Mouse (Mus musculus) ES-E14 (cell line): ENCODE data around the gene Klra8. TPM values are rescaled to one million over a fixed set of nuclear protein-coding genes. Genes with fewer than 3 reads are reported as not detected.
"Not testable (repeated sequence)": the region's sequence is repeated elsewhere in the genome, so short reads cannot be mapped to it uniquely, and the experiment has no call there.

ENCODE experiments used
- DNase-seq: peaks from one replicate; pipeline ENCODE4 v3.0.0-alpha.2; 2013; ENCODE audit warnings: low read depth, low spot score
- H3K27ac ChIP-seq: 2 replicates; pipeline ENCODE4 v1.5.1; 2012; ENCODE audit warnings: low read depth, mild to moderate bottlenecking, low read length, moderate library complexity, mixed read lengths; ENCODE audit not compliant: poor library complexity, insufficient read depth, severe bottlenecking
- H3K36me3 ChIP-seq: 2 replicates; pipeline ENCODE4 v1.6.1; 2012; ENCODE audit warnings: mild to moderate bottlenecking, low read length, moderate library complexity, mixed read lengths; ENCODE audit not compliant: control insufficient read depth, poor library complexity, insufficient read depth, severe bottlenecking
- H3K4me1 ChIP-seq, 2 experiments: fragments of 150-350 bp in 1 of 2; sonication (generic) in 1 of 2; 2 replicates each; pipeline ENCODE4 v1.6.1; 2012; ENCODE audit warnings: low read length in 2 of 2, mild to moderate bottlenecking in 1 of 2, mixed read lengths in 1 of 2; ENCODE audit not compliant: control insufficient read depth in 2 of 2, insufficient read depth in 2 of 2, poor library complexity in 1 of 2
- H3K4me3 ChIP-seq, 2 experiments: fragments of 150-350 bp in 1 of 2; sonication (generic) in 1 of 2; 2 replicates each; pipeline ENCODE4 v1.5.1; 2012; ENCODE audit warnings: low read length in 2 of 2, low read depth in 1 of 2, mild to moderate bottlenecking in 1 of 2, mixed read lengths in 1 of 2; ENCODE audit not compliant: insufficient read depth in 1 of 2, poor library complexity in 1 of 2, severe bottlenecking in 1 of 2
- H3K9ac ChIP-seq: 2 replicates; pipeline ENCODE4 v1.6.1; 2012; ENCODE audit warnings: low read depth, mild to moderate bottlenecking, low read length, mixed read lengths; ENCODE audit not compliant: poor library complexity, insufficient read depth, severe bottlenecking
- H3K9me3 ChIP-seq: fragments of 150-350 bp; sonication (generic); 2 replicates; pipeline ENCODE4 v1.6.1; 2012; ENCODE audit warnings: low read depth, mild to moderate bottlenecking, low read length; ENCODE audit not compliant: control insufficient read depth, insufficient read depth
- CHD2 ChIP-seq: IDR thresholded peaks from 2 replicates; pipeline ENCODE4 v1.6.1; 2014; ENCODE audit warnings: mild to moderate bottlenecking, low read depth, low read length, inconsistent platforms
- HCFC1 ChIP-seq: IDR thresholded peaks from 2 replicates; pipeline ENCODE4 v1.6.1; 2012; ENCODE audit warnings: low read length, inconsistent platforms, borderline replicate concordance; ENCODE audit not compliant: insufficient read depth
- MAFK ChIP-seq: IDR thresholded peaks from 2 replicates; pipeline ENCODE4 v1.6.1; 2014; ENCODE audit warnings: mild to moderate bottlenecking, low read depth, low read length, inconsistent platforms; ENCODE audit not compliant: insufficient read depth
- ZC3H11A ChIP-seq: IDR thresholded peaks from 2 replicates; pipeline ENCODE4 v1.6.1; 2012; ENCODE audit warnings: low read depth, mild to moderate bottlenecking, inconsistent platforms, low read length, borderline replicate concordance
- ZNF384 ChIP-seq: IDR thresholded peaks from 2 replicates; pipeline ENCODE4 v1.6.1; 2012; ENCODE audit warnings: low read depth, low read length, inconsistent platforms
- in situ Hi-C, 2 experiments: fragments of 600-800 bp; cut with MboI; formaldehyde crosslinking; loops; one replicate each; pipeline ENCODE4 v1.15.1; 2025; ENCODE audit warnings: low sequenced_read_pairs in 2 of 2, inconsistent platforms in 1 of 2; ENCODE audit not compliant: unreplicated experiment in 2 of 2
- total RNA-seq: library from RNA; depleted of rRNA; stranded (reverse); fragments of 300-350 nt; gene quantifications from 2 replicates; pipeline ENCODE4 v1.2.3, GENCODE M21; 2012; rRNA removed

The Klra8 gene
- not detected in 2 replicates for total RNA-seq

DNA sequence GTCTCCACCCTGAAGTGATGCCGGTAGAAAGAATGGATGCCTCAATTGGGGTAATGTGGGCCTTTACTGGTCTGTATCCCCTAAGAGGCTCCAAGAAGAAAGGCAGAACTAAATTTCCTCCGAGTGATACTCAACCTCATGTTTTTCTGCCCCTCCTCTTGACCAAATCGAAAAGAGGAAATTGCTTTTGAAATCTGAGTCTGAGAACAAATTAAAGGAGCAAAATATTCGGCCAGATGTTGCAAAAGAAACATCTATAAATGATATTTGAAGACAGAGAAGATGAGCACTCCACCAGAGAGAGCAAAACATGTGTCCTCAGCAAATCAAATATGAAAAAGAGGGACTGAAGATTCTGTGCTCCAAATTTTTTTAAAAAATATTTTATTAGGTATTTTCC, at the start of gene Klra8:
TSS of gene Klra8 (minus strand) at position 101 of the 400 bp plus-strand sequence.
- in situ Hi-C loops, H3K27ac ChIP-seq, H3K9me3 ChIP-seq, H3K4me1 ChIP-seq, H3K36me3 ChIP-seq, DNase-seq, H3K9ac ChIP-seq, H3K4me3 ChIP-seq: not testable (repeated sequence)

DNA sequence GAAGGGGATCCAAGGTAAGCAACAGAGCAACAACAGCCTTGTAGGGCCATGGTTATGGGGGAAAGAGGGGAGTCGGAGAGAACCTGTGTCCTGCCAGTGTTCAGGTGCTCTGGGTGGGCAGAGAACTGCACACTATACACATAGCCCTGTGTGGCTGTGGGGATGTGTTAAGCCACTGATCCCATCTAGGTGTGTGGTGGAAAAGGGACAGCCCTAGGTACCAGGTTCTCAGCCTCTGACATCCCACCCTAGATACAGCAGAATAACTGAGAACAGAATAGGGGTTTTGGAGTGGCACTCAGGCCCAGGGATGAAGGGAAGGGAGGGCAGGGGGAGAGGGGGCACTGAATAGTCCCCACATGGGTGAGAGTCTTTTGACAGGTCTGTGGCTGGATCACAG, 19.2 kb downstream of the Klra8 start:
- DNase-seq: no peak
- TF ChIP-seq ZC3H11A (no peak), CHD2 (no peak), ZNF384 (no peak), HCFC1 (no peak), MAFK (no peak)
- no peaks in the 10 kb centered on the region for H3K36me3 ChIP-seq
- no peak overlapping the region for H3K27ac ChIP-seq
- no peaks in the 10 kb centered on the region for H3K9me3 ChIP-seq
- no peak overlapping the region for H3K4me3 ChIP-seq
- H3K9ac ChIP-seq: no peak overlapping the region
- H3K4me1 ChIP-seq: no peaks in the 10 kb centered on the region
- in situ Hi-C loops: no loop called here

DNA sequence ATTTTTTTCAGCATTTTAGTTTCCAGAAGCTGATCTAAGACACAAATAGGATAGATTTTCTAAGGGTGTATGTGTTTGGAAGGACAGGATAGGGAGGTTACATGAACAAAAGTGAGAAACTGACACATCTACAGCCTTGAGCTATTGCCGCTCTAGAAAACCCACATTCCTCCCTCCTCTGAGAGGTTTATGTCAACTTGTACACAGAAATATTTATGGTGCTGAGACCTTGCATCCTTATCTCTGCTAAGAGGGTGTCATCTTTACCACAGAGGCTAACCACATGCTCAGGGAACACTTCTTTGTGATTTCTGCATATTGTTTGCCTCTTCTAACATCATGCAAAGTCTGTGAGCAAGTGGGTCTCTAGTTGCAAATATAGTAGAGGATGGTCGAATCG, 27.0 kb downstream of the Klra8 start:
- H3K27ac ChIP-seq, H3K9me3 ChIP-seq, H3K4me3 ChIP-seq, H3K4me1 ChIP-seq, H3K36me3 ChIP-seq, DNase-seq, H3K9ac ChIP-seq: not testable (repeated sequence)
- in situ Hi-C loops: loop anchor here in 1 of 2 experiments (10.0 kb wide), 1 partner anchor 212 kb away; no protein-coding TSS in a partner anchor

DNA sequence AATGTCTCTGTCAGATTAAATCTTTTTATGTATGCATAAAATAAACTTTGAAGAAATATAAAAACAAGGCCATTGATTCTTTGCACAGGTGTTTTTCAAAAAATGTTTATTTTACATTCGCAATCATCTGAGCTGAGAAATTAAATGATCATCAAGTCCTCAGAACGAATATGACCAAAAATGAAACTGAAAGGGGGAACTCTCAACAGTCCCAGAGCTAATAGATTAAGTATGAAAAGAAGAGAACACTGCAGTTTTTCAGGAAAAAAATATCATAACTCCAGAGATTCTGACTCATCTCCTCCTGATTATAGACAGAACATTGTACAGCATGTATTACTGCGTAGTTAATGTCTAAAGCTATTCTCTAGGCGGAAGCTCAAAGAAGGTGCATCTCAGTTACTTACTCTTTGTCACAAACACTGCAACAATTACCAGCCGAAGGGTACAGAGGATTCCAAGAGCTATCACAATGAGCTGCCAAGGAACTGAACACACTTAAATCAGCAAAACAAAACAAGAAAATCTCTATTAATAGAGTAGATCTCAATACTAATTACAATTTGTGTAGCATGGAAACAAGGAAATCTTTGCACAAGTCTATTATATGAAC, 37.3 kb downstream of the Klra8 start:
- in situ Hi-C loops: no loop called here
- Histone ChIP-seq H3K36me3 (no peaks in the 10 kb centered on the region), H3K4me1 (no peaks in the 10 kb centered on the region), H3K9me3 (no peaks in the 10 kb centered on the region), H3K27ac (no peak overlapping the region), H3K9ac (no peak overlapping the region), H3K4me3 (no peak overlapping the region)
- TF ChIP-seq ZNF384: no peak
- no peak for TF ChIP-seq MAFK
- no peak for TF ChIP-seq HCFC1
- TF ChIP-seq ZC3H11A: no peak
- TF ChIP-seq CHD2: no peak
- no peak for DNase-seq

DNA sequence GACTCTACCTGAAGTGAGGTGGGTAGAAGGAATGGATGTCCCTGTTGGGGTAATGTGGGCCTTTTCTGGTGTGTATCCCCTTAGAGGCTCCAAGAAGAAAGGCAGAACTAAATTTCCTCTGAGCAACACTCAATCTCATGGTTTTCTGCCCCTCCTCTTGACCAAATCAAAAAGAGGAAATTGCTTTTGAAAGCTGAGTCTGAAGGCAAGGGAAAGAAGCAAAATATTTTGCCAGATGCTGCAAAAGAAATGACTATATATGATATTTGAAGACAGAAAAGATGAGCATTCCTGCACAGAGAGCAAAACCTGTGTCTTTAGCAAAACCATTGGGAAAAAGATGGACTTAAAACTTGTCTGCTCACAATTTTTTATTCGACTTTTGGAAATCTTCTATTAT, 62.5 kb downstream of the Klra8 start, which contains the start of gene Klra4:
TSS of gene Klra4 (minus strand) at position 101 of the 400 bp plus-strand sequence.
- not testable (repeated sequence) for H3K9ac ChIP-seq, DNase-seq, H3K4me1 ChIP-seq, H3K27ac ChIP-seq, H3K4me3 ChIP-seq, H3K36me3 ChIP-seq, H3K9me3 ChIP-seq
- in situ Hi-C loops: loop anchor here in 1 of 2 experiments (10.0 kb wide), 1 partner anchor 82 kb away; no protein-coding TSS in a partner anchor

Other genes with a start within 250 kb of the Klra8 start
- gene Klra5, start 212.2 kb downstream of the Klra8 start, total RNA-seq: not detected in 2 replicates
- gene Klra6, start 102.9 kb downstream of the Klra8 start, total RNA-seq: not detected in 2 replicates
- not detected in 2 replicates for gene Klra4, start 62.6 kb downstream of the Klra8 start, total RNA-seq
- not detected in 2 replicates for gene Klra9, start 63.2 kb upstream of the Klra8 start, total RNA-seq
- gene Klra7, start 103.4 kb upstream of the Klra8 start, total RNA-seq: not detected in 2 replicates
- gene Klra10, start 152.0 kb upstream of the Klra8 start, total RNA-seq: not detected in 2 replicates
- not detected in 2 replicates for gene Klra3, start 207.7 kb upstream of the Klra8 start, total RNA-seq